Mouse (Mus musculus) limb, embryonic 14.5 days (tissue): ENCODE measurements around the gene Gbgt1. TPM values are rescaled to one million over a fixed set of nuclear protein-coding genes. Genes with fewer than 3 reads are reported as not detected.

Experiments used
- ATAC-seq: fragments of 200-750 bp; cut with Nextera tagmentation; 2 replicates; pipeline ENCODE4 v1.8.0; 2017; ENCODE audit warnings: low read depth, moderate number of reproducible peaks, moderate TSS enrichment; ENCODE audit not compliant: low FRiP score
- DNase-seq: peaks from one replicate; pipeline ENCODE4 v3.0.0-alpha.2; 2015; ENCODE audit warnings: low spot score
- H3K27ac ChIP-seq: fragments of 300-500 bp; sonication (generic); replicated peaks from 2 replicates; pipeline ENCODE4 v1.5.1; 2014; ENCODE audit warnings: low read depth, mild to moderate bottlenecking, low read length, moderate library complexity, mixed read lengths
- H3K27me3 ChIP-seq: fragments of 300-500 bp; sonication (generic); 2 replicates; pipeline ENCODE4 v1.6.1; 2014; ENCODE audit warnings: low read length, mixed read lengths; ENCODE audit not compliant: control insufficient read depth, insufficient read depth
- H3K36me3 ChIP-seq: fragments of 300-500 bp; sonication (generic); 2 replicates; pipeline ENCODE4 v1.6.1; 2014; ENCODE audit warnings: mild to moderate bottlenecking, low read length, moderate library complexity, mixed read lengths; ENCODE audit not compliant: control insufficient read depth, insufficient read depth
- H3K4me1 ChIP-seq: fragments of 300-500 bp; sonication (generic); 2 replicates; pipeline ENCODE4 v1.6.1; 2014; ENCODE audit warnings: antibody characterized with exemption, low read length, mixed read lengths; ENCODE audit not compliant: control insufficient read depth, insufficient read depth
- H3K4me2 ChIP-seq: fragments of 300-500 bp; sonication (generic); replicated peaks from 2 replicates; pipeline ENCODE4 v1.6.1; 2014; ENCODE audit warnings: low read depth, mild to moderate bottlenecking, low read length, moderate library complexity; ENCODE audit not compliant: severe bottlenecking
- H3K4me3 ChIP-seq: fragments of 300-500 bp; sonication (generic); replicated peaks from 2 replicates; pipeline ENCODE4 v1.5.1; 2014; ENCODE audit warnings: low read length
- H3K9ac ChIP-seq: fragments of 300-500 bp; sonication (generic); 2 replicates; pipeline ENCODE4 v1.6.1; 2014; ENCODE audit warnings: mild to moderate bottlenecking, low read depth, low read length, moderate library complexity; ENCODE audit not compliant: severe bottlenecking
- H3K9me3 ChIP-seq: fragments of 300-500 bp; sonication (generic); 2 replicates; pipeline ENCODE4 v1.6.1; 2016; ENCODE audit warnings: low read length; ENCODE audit not compliant: control insufficient read depth
- POLR2A ChIP-seq: fragments of 200-500 bp; IDR thresholded peaks from 2 replicates; pipeline ENCODE4 v1.8.0; 2012; ENCODE audit warnings: inconsistent platforms, mild to moderate bottlenecking, moderate library complexity, borderline replicate concordance; ENCODE audit not compliant: insufficient read depth, insufficient read length; ENCODE audit errors: extremely low read depth
- WGBS: fragments of 180-500 bp; shearing (Covaris S2); extraction: QIAGEN DNeasy Blood & Tissue Kit; methylation state at CpG from one replicate; pipeline ENCODE4 v1.1.7; 2014; 5-methylcytosine and 5-hydroxymethylcytosine counted together
- polyA plus RNA-seq, 2 experiments: library from polyadenylated mRNA; depleted of rRNA in 1 of 2; stranded (reverse) in 1 of 2; unstranded in 1 of 2; fragments of >200 nt; fragmentation: Nextera tagmentation in 1 of 2; extraction: Ambion mirVana in 1 of 2; gene quantifications; 2 replicates each; pipeline versions ENCODE4 v1.2.1 to v1.2.3; 2012 to 2014

Gene Gbgt1
- polyA plus RNA-seq, 2 experiments = 1.0 to 2.1 TPM

- WGBS = 76% methylated on average over 9 of the region's 9 CpGs
- no peak for TF ChIP-seq POLR2A
Observed at GRCm38 (mm10) chr2:28464919-28465318, 31.8 kb upstream of the Gbgt1 start.

GRCm38 (mm10) chr2:28465836-28466518, 30.7 kb upstream of the Gbgt1 start, which contains the start of gene 1700007K13Rik:
TSS of gene 1700007K13Rik (minus strand) at chr2:28466332.
- no peak for TF ChIP-seq POLR2A
- ATAC-seq = peak; percentile 75
- Histone ChIP-seq H3K9me3 (no peaks in the 10 kb centered on the region), H3K27ac (no peak within 1 kb of the TSS), H3K4me3 (peak within 1 kb of the TSS; percentile 18), H3K4me1 (peaks cover 9% of the 10 kb centered on the region), H3K4me2 (peak within 1 kb of the TSS; percentile 59), H3K9ac (peak within 1 kb of the TSS; percentile 29; the same call in 1 of the 2 replicates), H3K36me3 (peaks cover 22% of the 10 kb centered on the region), H3K27me3 (no peaks in the 10 kb centered on the region)
- DNase-seq = peak; percentile 64
- 6% methylated on average over 24 of the region's 25 CpGs for WGBS

More at GRCm38 (mm10) chr2:28464919-28465318, 31.8 kb upstream of the Gbgt1 start:
- Histone ChIP-seq H3K4me3 (no peak overlapping the region), H3K4me1 (peaks cover 9% of the 10 kb centered on the region), H3K9me3 (no peaks in the 10 kb centered on the region), H3K27ac (no peak overlapping the region), H3K4me2 (no peak overlapping the region), H3K27me3 (no peaks in the 10 kb centered on the region), H3K36me3 (peaks cover 13% of the 10 kb centered on the region), H3K9ac (no peak overlapping the region)
- DNase-seq (no peak), ATAC-seq (no peak)

- TF ChIP-seq POLR2A = 0 out of 2 replicates have a peak, but pooled peaks have one; percentile 74
- under 1% methylated on average over 40 of the region's 52 CpGs for WGBS
- peaks cover 9% of the 10 kb centered on the region for H3K4me1 ChIP-seq
- no peaks in the 10 kb centered on the region for H3K27me3 ChIP-seq
- ATAC-seq = peak; percentile 91
- DNase-seq = peak; percentile 80
- H3K9ac ChIP-seq = peak within 1 kb of the TSS; percentile 80
- peaks cover 35% of the 10 kb centered on the region for H3K36me3 ChIP-seq
- H3K9me3 ChIP-seq = no peaks in the 10 kb centered on the region
- peak within 1 kb of the TSS; percentile 76 for H3K4me2 ChIP-seq
- H3K27ac ChIP-seq = no peak within 1 kb of the TSS
- H3K4me3 ChIP-seq = peak within 1 kb of the TSS; percentile 64
Observed at GRCm38 (mm10) chr2:28467860-28468485, 28.7 kb upstream of the Gbgt1 start, which contains the start of gene Mrps2. TSS of gene Mrps2 (plus strand) at chr2:28468066.

GRCm38 (mm10) chr2:28468486-28469225, 28.0 kb upstream of the Gbgt1 start:
- Histone ChIP-seq H3K36me3 (peaks cover 35% of the 10 kb centered on the region), H3K4me1 (peaks cover 9% of the 10 kb centered on the region), H3K27ac (no peak overlapping the region), H3K27me3 (no peaks in the 10 kb centered on the region), H3K4me3 (peak overlapping the region; percentile 64), H3K9me3 (0 out of 2 replicates have a peak, but pooled peaks cover 4% of the 10 kb centered on the region), H3K4me2 (peak overlapping the region; percentile 76), H3K9ac (peak overlapping the region; percentile 80)
- no peak for ATAC-seq
- WGBS = 57% methylated on average over 18 of the region's 18 CpGs
- DNase-seq = no peak
- TF ChIP-seq POLR2A = no peak

GRCm38 (mm10) chr2:28469461-28469860, 27.2 kb upstream of the Gbgt1 start:
- no peak for TF ChIP-seq POLR2A
- ATAC-seq (no peak), DNase-seq (no peak)
- 98% methylated on average over 14 of the region's 14 CpGs for WGBS
- Histone ChIP-seq H3K36me3 (peaks cover 35% of the 10 kb centered on the region), H3K4me1 (peaks cover 9% of the 10 kb centered on the region), H3K27ac (no peak overlapping the region), H3K4me3 (no peak overlapping the region), H3K27me3 (no peaks in the 10 kb centered on the region), H3K9me3 (0 out of 2 replicates have a peak, but pooled peaks cover 4% of the 10 kb centered on the region), H3K9ac (no peak overlapping the region), H3K4me2 (no peak overlapping the region; the same call in 1 of the 2 replicates)
